Mouse (Mus musculus) left cerebral cortex, adult 11 months (tissue): Measurements from ENCODE around the gene Gm20696.

Experiments used
- DNase-seq: peaks from one replicate; pipeline ENCODE4 v3.0.0; 2022; ENCODE audit warnings: low spot score

Gm20696 gene

GRCm38 (mm10) chr6:99328146-99328545, 338.5 kb downstream of the Gm20696 start:
- no peak for DNase-seq

GRCm38 (mm10) chr6:99327721-99328120, 338.9 kb downstream of the Gm20696 start:
- DNase-seq = no peak

GRCm38 (mm10) chr6:99325881-99326280, 340.7 kb downstream of the Gm20696 start:
- DNase-seq = no peak

GRCm38 (mm10) chr6:99325461-99325860, 341.1 kb downstream of the Gm20696 start:
- no peak for DNase-seq

DNA sequence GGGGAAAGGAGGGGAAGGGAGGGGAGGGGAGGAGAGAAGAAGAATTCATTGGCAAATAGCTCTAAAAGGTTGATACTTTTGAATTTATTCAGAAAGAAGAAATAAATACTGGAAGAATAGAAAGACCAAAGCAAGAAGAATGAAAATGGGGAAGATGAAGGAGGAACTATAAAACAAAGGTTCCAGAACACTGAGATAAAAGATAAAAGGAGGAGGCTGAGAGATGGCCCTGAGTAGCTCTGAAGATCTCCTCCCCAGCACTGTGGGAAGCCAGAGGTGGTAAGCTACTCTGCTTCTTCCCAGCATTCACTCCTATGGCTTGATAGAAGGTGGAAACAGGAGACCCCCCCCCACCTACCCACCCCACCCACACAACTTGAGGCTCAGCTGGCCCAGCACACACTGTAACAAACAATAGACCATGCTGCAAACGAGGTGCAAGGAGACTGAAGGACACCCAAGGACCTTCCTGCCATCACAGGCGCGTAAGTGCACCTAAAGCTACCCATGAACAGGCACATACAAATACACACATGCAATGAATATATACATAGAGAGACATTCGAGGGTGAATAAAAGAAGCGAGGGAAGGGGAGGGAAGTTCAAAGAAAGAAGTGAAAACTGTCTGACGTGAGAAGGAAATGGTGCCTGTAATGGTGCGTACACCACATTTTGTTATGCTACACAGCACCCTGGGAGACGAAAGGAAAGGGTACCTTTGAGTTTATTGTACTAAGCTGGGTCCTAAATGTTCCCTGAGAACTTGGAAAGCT, 344.3 kb downstream of the Gm20696 start:
- DNase-seq = no peak

GRCm38 (mm10) chr6:99320444-99320843, 346.2 kb downstream of the Gm20696 start:
- DNase-seq = no peak

GRCm38 (mm10) chr6:99319415-99320405, 346.9 kb downstream of the Gm20696 start:
- no peak for DNase-seq

GRCm38 (mm10) chr6:99314746-99315145, 351.9 kb downstream of the Gm20696 start:
- no peak for DNase-seq

GRCm38 (mm10) chr6:99310529-99310928, 356.1 kb downstream of the Gm20696 start:
- DNase-seq = no peak

DNA sequence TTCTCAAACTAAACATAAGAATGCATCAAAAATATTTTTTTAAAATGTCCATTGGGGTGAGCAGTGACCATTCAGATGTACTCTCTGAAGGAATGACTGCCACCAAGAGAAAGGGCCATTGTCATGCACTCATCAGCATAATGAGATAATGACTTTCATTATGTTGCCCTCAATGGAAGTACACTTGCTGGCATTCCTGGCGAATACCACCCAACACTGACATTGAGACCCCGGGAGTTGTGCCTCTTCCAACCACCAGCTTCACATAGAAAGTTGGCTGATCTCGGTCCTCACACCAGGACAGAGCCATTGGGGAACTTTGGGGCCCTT, 356.5 kb downstream of the Gm20696 start:
- DNase-seq = no peak

GRCm38 (mm10) chr6:99309466-99310170, 357.0 kb downstream of the Gm20696 start:
- DNase-seq = no peak

- DNase-seq = no peak
Measured at GRCm38 (mm10) chr6:99305751-99306150, 360.8 kb downstream of the Gm20696 start.

DNA sequence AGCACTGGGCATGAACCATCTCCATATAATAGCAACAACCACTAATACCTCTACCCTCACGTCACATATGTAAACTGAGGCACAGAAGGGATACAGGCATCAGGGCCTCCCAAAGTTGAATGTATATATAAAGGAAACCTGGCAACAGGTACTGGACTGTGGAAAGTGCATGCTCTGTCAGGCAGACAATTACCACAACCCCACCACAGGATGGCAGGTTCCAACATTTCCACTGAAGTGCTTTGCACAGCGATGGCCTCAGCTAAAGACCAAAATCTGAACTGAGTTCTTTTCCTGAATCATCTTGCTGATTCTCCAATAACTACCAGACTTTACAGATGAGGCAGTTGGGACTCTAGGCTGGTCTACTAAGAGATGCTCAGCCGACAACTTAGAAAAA, 361.4 kb downstream of the Gm20696 start:
- no peak for DNase-seq

DNA sequence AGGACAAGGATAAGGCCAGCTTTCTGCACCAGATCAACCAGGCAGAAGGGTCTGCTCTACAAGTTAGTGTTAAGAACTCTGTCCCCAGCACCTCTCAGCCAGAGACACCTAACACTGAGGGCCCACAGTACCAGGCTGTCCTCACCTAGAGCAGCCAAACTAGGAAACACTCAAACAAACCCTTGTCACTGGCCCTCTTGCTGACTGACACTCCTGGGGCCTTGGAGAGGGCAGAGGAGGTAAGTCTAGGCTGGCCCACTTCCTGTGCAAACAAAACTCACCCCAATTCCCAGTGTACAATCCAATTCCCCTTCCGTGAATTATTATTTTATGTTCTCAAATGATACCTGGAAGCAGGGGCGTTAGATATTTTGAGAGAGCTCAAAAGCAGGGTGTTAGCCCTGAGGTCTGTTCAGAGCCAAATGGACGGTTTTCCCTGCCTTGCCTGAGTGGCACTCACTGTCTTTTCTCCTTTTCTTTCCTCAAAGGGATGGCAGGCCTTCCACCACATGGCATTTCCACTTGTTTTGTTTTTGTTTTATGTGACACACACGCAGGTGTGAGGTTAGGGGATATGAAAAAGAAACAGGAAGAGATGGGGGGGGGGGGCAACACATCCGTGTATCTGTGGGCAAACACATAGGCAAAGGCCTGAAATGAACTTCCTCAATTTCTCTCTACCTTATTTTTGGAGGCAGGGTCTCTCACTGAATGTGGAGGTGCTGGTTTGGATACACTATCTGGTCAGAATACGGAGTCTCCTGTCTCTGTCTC, 363.7 kb downstream of the Gm20696 start:
- no peak for DNase-seq

DNA sequence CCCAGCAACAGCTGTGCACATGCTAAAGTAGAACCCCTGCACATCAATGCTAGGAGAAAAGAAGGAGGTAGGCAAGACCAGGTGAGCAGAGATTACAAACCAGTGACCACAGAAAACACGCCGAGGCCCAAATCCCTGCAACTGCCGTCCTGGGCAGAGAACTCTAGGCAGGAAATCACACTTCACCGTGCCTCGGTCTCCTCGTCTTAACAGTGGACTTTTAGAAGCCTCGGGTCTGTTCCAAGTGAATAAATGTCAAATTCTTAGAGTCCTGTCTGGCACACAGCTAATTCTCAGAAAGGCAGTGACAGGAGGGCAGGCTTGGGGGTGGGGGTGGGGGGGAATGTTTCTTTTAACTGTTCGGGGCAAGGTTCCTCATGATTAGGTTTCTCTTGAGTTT, 364.7 kb downstream of the Gm20696 start:
- no peak for DNase-seq

GRCm38 (mm10) chr6:99300235-99300634, 366.4 kb downstream of the Gm20696 start:
- DNase-seq = no peak

DNA sequence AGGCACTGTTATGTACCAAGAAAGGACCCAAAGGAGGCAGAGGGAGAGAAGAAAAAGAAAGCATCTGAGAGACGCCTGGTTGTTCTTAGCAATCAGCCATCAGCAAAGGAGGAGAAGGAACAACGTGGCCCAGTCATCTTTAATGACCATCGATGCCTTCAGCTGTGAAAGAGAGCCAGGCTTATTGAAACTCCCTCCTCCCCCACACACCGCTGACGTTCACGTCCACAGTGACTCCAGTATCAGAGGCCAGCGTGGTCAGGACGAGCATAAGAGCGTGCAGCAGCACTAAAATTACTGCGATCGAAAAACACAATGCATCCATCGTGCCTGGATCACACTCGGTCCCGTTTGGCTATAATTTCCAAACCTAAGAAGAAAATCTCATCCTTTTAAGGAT, 367.4 kb downstream of the Gm20696 start:
- DNase-seq = no peak

- no peak for DNase-seq
Measured at GRCm38 (mm10) chr6:99297535-99297934, 369.1 kb downstream of the Gm20696 start.

GRCm38 (mm10) chr6:99295495-99295894, 371.1 kb downstream of the Gm20696 start:
- DNase-seq = no peak

DNA sequence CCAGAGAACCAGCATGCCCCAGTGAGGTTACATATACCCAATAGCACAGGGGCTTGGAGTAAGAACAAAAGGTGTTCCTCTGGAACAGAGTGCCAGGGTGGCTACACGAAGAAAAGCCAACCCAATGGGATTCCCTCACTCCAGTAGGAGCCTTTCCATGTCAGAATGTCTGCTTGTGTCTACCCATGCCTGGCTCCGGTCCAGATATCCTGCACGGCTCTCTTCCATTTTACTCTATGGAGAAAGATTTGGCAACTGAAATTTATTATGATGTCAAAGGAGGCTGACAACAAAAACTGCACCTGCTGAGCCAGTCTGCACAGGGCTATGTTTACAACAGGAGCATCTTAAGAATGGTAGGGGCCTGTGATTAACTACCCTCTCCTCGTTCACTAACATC, 377.4 kb downstream of the Gm20696 start:
- no peak for DNase-seq

GRCm38 (mm10) chr6:99285026-99285425, 381.6 kb downstream of the Gm20696 start:
- DNase-seq = no peak

DNA sequence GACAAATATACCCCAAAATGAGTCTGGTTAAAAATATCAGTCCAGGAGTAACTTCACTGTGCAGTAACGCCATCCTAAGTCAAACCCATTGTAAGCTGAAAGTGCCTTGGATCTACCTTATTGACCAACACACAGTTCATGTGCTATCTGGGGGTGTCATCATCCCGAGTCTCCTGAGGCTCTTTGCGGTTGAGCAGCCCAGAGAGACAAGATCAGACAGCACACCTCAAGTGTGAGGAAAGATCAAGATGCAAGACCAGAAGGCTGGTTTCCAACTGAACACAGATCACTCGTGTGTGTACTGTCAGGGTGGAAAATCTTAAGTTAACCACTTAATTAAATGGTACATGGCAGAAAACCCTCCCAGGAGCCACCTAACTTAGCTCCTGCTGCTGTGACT, 382.6 kb downstream of the Gm20696 start:
- DNase-seq = no peak
